Comparison of ENCODE assay signal across 1 mouse cellular context in genomic region chr4:151972221-151972967, GRCm38 (mm10).
TF ChIP-seq lines count a peak whose summit lies in the region.

No protein-coding gene starts in this region.

TF ChIP-seq in CH12.LX, 34 proteins besides CTCF, POLR2A, EP300 and RAD21 (continued from another document):
- no peak for TF ChIP-seq HCFC1 (IDR thresholded peaks at IDR 0.05; ENCODE audit: low read depth, low read length)
- TF ChIP-seq ELF1 (IDR thresholded peaks at IDR 0.05; ENCODE audit: low read depth, low read length): no peak
- no peak for TF ChIP-seq GABPA (IDR thresholded peaks at IDR 0.05; ENCODE audit: insufficient replicate concordance, low read depth, low read length)
TF ChIP-seq in CH12.LX: peak in this region for 0.
